Comparison of ENCODE assay signal across 8 mouse cellular contexts in the genomic region with DNA sequence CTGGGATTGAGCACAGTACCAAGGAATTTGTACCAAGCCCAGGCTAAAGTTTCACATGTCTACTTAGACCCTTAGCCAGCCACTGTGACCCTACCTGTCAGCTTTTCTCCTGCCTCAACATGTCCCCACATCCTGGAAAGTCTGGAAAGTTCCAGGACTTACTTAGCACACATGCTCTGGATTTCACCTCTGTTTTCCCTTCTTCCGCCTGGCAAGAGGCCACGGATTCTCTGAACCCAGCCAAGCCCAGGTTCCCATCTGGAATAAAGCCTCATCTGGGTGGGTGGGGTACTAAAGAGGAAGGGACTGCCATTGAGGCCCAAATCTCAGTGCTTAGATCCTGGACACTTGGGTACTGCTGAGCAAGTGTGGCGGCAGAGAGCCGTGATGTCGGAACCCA. TPM values are rescaled to one million over a fixed set of nuclear protein-coding genes. Genes with fewer than 3 reads are reported as not detected.
DNase-seq lines count a peak whose midpoint lies in the region; ATAC-seq lines count a peak whose summit lies in the region.

No protein-coding gene starts in this region.

- peak overlapping the region; percentile 62; the same call in 1 of the 2 replicates for H3K9ac ChIP-seq in embryonic facial prominence, embryonic 15.5 days
- H3K9ac ChIP-seq in hindbrain, embryonic 13.5 days = peak overlapping the region; percentile 96
- no peak overlapping the region for H3K9ac ChIP-seq in liver, embryonic 12.5 days

- H3K4me2 ChIP-seq in embryonic facial prominence, embryonic 15.5 days (replicated peaks) = peak overlapping the region; percentile 74
- H3K4me2 ChIP-seq in hindbrain, embryonic 13.5 days = peak overlapping the region; percentile 81
- H3K4me2 ChIP-seq in liver, embryonic 12.5 days = peak overlapping the region; percentile 100; the same call in 1 of the 2 replicates

- H3K4me1 ChIP-seq in embryonic facial prominence, embryonic 15.5 days = peaks cover 82% of the 10 kb centered on the region
- H3K4me1 ChIP-seq in hindbrain, embryonic 13.5 days (replicated peaks) = peaks cover 84% of the 10 kb centered on the region
- peaks cover 42% of the 10 kb centered on the region for H3K4me1 ChIP-seq in liver, embryonic 12.5 days

- no peak for ATAC-seq in CD4-positive, CD25-positive, alpha-beta regulatory T cell, adult 4 months
- ATAC-seq in embryonic facial prominence, embryonic 15.5 days (ENCODE audit: insufficient number of reproducible peaks, low FRiP score, low TSS enrichment, low read depth) = no peak
- ATAC-seq in hindbrain, embryonic 13.5 days (ENCODE audit: low FRiP score) = no peak
- ATAC-seq in liver, embryonic 12.5 days = no peak

- no peaks in the 10 kb centered on the region for H3K36me3 ChIP-seq in embryonic facial prominence, embryonic 15.5 days
- no peaks in the 10 kb centered on the region for H3K36me3 ChIP-seq in hindbrain, embryonic 13.5 days
- no peaks in the 10 kb centered on the region for H3K36me3 ChIP-seq in liver, embryonic 12.5 days

- 49% methylated on average over 5 of the region's 5 CpGs for WGBS in embryonic facial prominence, embryonic 15.5 days
- 76% methylated on average over 5 of the region's 5 CpGs for WGBS in hindbrain, embryonic 13.5 days
- WGBS in liver, embryonic 12.5 days (ENCODE audit: insufficient replicate concordance) = 88% methylated on average over 5 of the region's 5 CpGs

- DNase-seq in CD4-positive, CD25-positive, alpha-beta regulatory T cell, adult 2 months (ENCODE audit: low read depth, low spot score) = peak; percentile 26
- no peak for DNase-seq in embryo, embryonic 9.5 days (ENCODE audit: extremely low spot score)
- DNase-seq in layer of hippocampus, adult 9-10 months (ENCODE audit: low spot score) = no peak
- DNase-seq in c-Kit-positive CD71-positive TER-119-positive erythroid progenitor cells, embryonic 14.5 days (ENCODE audit: low spot score) = no peak

- no peaks in the 10 kb centered on the region for H3K9me3 ChIP-seq in embryonic facial prominence, embryonic 15.5 days (replicated peaks)
- no peaks in the 10 kb centered on the region for H3K9me3 ChIP-seq in hindbrain, embryonic 13.5 days
- H3K9me3 ChIP-seq in liver, embryonic 12.5 days (replicated peaks) = no peaks in the 10 kb centered on the region

- no peaks in the 10 kb centered on the region for H3K27me3 ChIP-seq in embryonic facial prominence, embryonic 15.5 days
- H3K27me3 ChIP-seq in hindbrain, embryonic 13.5 days = no peaks in the 10 kb centered on the region
- H3K27me3 ChIP-seq in liver, embryonic 12.5 days (replicated peaks) = peaks cover 66% of the 10 kb centered on the region

- peak overlapping the region; percentile 95 for H3K27ac ChIP-seq in embryonic facial prominence, embryonic 15.5 days (replicated peaks)
- H3K27ac ChIP-seq in hindbrain, embryonic 13.5 days = no peak overlapping the region
- no peak overlapping the region for H3K27ac ChIP-seq in liver, embryonic 12.5 days

- peak overlapping the region; percentile 62 for H3K4me3 ChIP-seq in embryonic facial prominence, embryonic 15.5 days (replicated peaks)
- H3K4me3 ChIP-seq in hindbrain, embryonic 13.5 days = peak overlapping the region; percentile 94
- H3K4me3 ChIP-seq in liver, embryonic 12.5 days = no peak overlapping the region

RNA-seq across cellular contexts. Expression of gene Fam102a, which starts 2.8 kb away (rescaled TPM):
- polyA plus RNA-seq in CD4-positive, CD25-positive, alpha-beta regulatory T cell, adult 4 months (2017; shearing (Covaris generic)) = 10 to 100 TPM; 50.6 to 55.5 TPM
- polyA plus RNA-seq in embryonic facial prominence, embryonic 15.5 days (2015; fragmentation: Nextera tagmentation; extraction: Ambion mirVana) = 19.5 and 21.0 TPM in 2 replicates
- polyA plus RNA-seq in hindbrain, embryonic 13.5 days (2015; fragmentation: Nextera tagmentation; extraction: Ambion mirVana) = 7.0 and 7.1 TPM in 2 replicates
- polyA plus RNA-seq in liver, embryonic 12.5 days (2016; fragmentation: Nextera tagmentation; extraction: Ambion mirVana) = 2.4 and 2.5 TPM in 2 replicates

RNA-seq across cellular contexts. Expression of gene Dpm2, which starts 32.7 kb away (rescaled TPM):
- 100 to 1,000 TPM; 131 to 166 TPM for polyA plus RNA-seq in CD4-positive, CD25-positive, alpha-beta regulatory T cell, adult 4 months (2017; shearing (Covaris generic))
- polyA plus RNA-seq in embryonic facial prominence, embryonic 15.5 days (2015; fragmentation: Nextera tagmentation; extraction: Ambion mirVana) = 113 and 119 TPM in 2 replicates
- polyA plus RNA-seq in hindbrain, embryonic 13.5 days (2015; fragmentation: Nextera tagmentation; extraction: Ambion mirVana) = 142 and 145 TPM in 2 replicates
- 69.5 and 73.8 TPM in 2 replicates for polyA plus RNA-seq in liver, embryonic 12.5 days (2016; fragmentation: Nextera tagmentation; extraction: Ambion mirVana)

RNA-seq across cellular contexts. Expression of gene Pip5kl1, which starts 36.7 kb away (rescaled TPM):
- not detected for polyA plus RNA-seq in CD4-positive, CD25-positive, alpha-beta regulatory T cell, adult 4 months (2017; shearing (Covaris generic))
- 0.53 and 0.94 TPM in 2 replicates for polyA plus RNA-seq in embryonic facial prominence, embryonic 15.5 days (2015; fragmentation: Nextera tagmentation; extraction: Ambion mirVana)
- 9.0 and 9.6 TPM in 2 replicates for polyA plus RNA-seq in hindbrain, embryonic 13.5 days (2015; fragmentation: Nextera tagmentation; extraction: Ambion mirVana)
- polyA plus RNA-seq in liver, embryonic 12.5 days (2016; fragmentation: Nextera tagmentation; extraction: Ambion mirVana) = 0.13 TPM in 1 of 2 replicates, not detected in the other

RNA-seq across cellular contexts. Expression of gene 9430097D07Rik, which starts 37.5 kb away (rescaled TPM):
- not detected for polyA plus RNA-seq in CD4-positive, CD25-positive, alpha-beta regulatory T cell, adult 4 months (2017; shearing (Covaris generic))
- polyA plus RNA-seq in embryonic facial prominence, embryonic 15.5 days (2015; fragmentation: Nextera tagmentation; extraction: Ambion mirVana) = 0.11 and 0.12 TPM in 2 replicates
- polyA plus RNA-seq in hindbrain, embryonic 13.5 days (2015; fragmentation: Nextera tagmentation; extraction: Ambion mirVana) = 0.53 and 0.56 TPM in 2 replicates
- not detected in 2 replicates for polyA plus RNA-seq in liver, embryonic 12.5 days (2016; fragmentation: Nextera tagmentation; extraction: Ambion mirVana)

RNA-seq across cellular contexts. Expression of gene St6galnac4, which starts 49.0 kb away (rescaled TPM):
- polyA plus RNA-seq in CD4-positive, CD25-positive, alpha-beta regulatory T cell, adult 4 months (2017; shearing (Covaris generic)) = 10 to 100 TPM; 25.2 to 38.6 TPM
- polyA plus RNA-seq in embryonic facial prominence, embryonic 15.5 days (2015; fragmentation: Nextera tagmentation; extraction: Ambion mirVana) = 34.8 and 36.5 TPM in 2 replicates
- polyA plus RNA-seq in hindbrain, embryonic 13.5 days (2015; fragmentation: Nextera tagmentation; extraction: Ambion mirVana) = 22.8 and 23.4 TPM in 2 replicates
- 17.5 and 18.9 TPM in 2 replicates for polyA plus RNA-seq in liver, embryonic 12.5 days (2016; fragmentation: Nextera tagmentation; extraction: Ambion mirVana)
